Mouse (Mus musculus) ovary, postnatal 10 days (tissue): ENCODE measurements around the gene Gm44596.

ENCODE experiments used
- DNase-seq: peaks from one replicate; pipeline ENCODE4 v3.0.0; 2022; ENCODE audit warnings: low spot score

Gm44596 gene

GRCm38 (mm10) chr6:128375192-128375591, at the start of gene Gm44596, which contains the start of gene Tex52:
Gene Gm44596 (plus strand): TSS chr6:128375503.
Gene Tex52 (plus strand): TSS chr6:128375456.
- no peak for DNase-seq

- no peak for DNase-seq
Observed at GRCm38 (mm10) chr6:128334397-128335124, 40.7 kb upstream of the Gm44596 start.

- DNase-seq: no peak
Observed at GRCm38 (mm10) chr6:128337467-128337866, 37.8 kb upstream of the Gm44596 start.

GRCm38 (mm10) chr6:128338876-128339275, 36.4 kb upstream of the Gm44596 start:
- DNase-seq: no peak

GRCm38 (mm10) chr6:128341956-128342723, 33.2 kb upstream of the Gm44596 start:
- DNase-seq: no peak

- no peak for DNase-seq
Observed at GRCm38 (mm10) chr6:128345623-128346022, 29.7 kb upstream of the Gm44596 start.

GRCm38 (mm10) chr6:128346782-128347181, 28.5 kb upstream of the Gm44596 start:
- DNase-seq: no peak

- DNase-seq: no peak
Observed at GRCm38 (mm10) chr6:128349711-128350110, 25.6 kb upstream of the Gm44596 start.

- no peak for DNase-seq
Observed at GRCm38 (mm10) chr6:128354140-128354539, 21.2 kb upstream of the Gm44596 start.

- DNase-seq: peak; percentile 44
Observed at GRCm38 (mm10) chr6:128355201-128355681, 20.1 kb upstream of the Gm44596 start.

GRCm38 (mm10) chr6:128355726-128356416, 19.4 kb upstream of the Gm44596 start, which contains the start of gene Tulp3:
Gene Tulp3 (minus strand): TSS chr6:128355851.
- DNase-seq: peak; percentile 93

- DNase-seq: peak; percentile 15
Observed at GRCm38 (mm10) chr6:128358999-128359398, 16.3 kb upstream of the Gm44596 start.

GRCm38 (mm10) chr6:128361901-128362300, 13.4 kb upstream of the Gm44596 start:
- DNase-seq: no peak

- peak; percentile 77 for DNase-seq
Observed at GRCm38 (mm10) chr6:128362381-128363006, 12.8 kb upstream of the Gm44596 start, which contains the start of the genes Rhno1 and Foxm1. Gene Rhno1 (minus strand): TSS chr6:128362911. Gene Foxm1 (plus strand): TSS chr6:128362967.

- DNase-seq: no peak
Observed at GRCm38 (mm10) chr6:128363007-128363825, 12.1 kb upstream of the Gm44596 start.

GRCm38 (mm10) chr6:128364721-128365120, 10.6 kb upstream of the Gm44596 start:
- no peak for DNase-seq

GRCm38 (mm10) chr6:128366466-128366865, 8.8 kb upstream of the Gm44596 start:
- DNase-seq: no peak

GRCm38 (mm10) chr6:128370040-128370439, 5.3 kb upstream of the Gm44596 start:
- DNase-seq: no peak

GRCm38 (mm10) chr6:128376371-128377085, 1.2 kb downstream of the Gm44596 start:
- no peak for DNase-seq

- no peak for DNase-seq
Observed at GRCm38 (mm10) chr6:128379636-128380035, 4.3 kb downstream of the Gm44596 start.
